Mouse (Mus musculus) heart, embryonic 16.5 days (tissue): ENCODE measurements around the gene Olfr12. TPM values are rescaled to one million over a fixed set of nuclear protein-coding genes. Genes with fewer than 3 reads are reported as not detected.

ENCODE experiments used
- ATAC-seq: fragments of 200-750 bp; cut with Nextera tagmentation; replicated peaks from 2 replicates; pipeline ENCODE4 v1.8.0; 2017; ENCODE audit warnings: moderate number of reproducible peaks; ENCODE audit not compliant: insufficient read depth, low FRiP score; ENCODE audit errors: extremely low read depth
- H3K27ac ChIP-seq: fragments of 300-500 bp; sonication (generic); 2 replicates; pipeline ENCODE4 v1.5.1; 2014; ENCODE audit warnings: mild to moderate bottlenecking, low read length, control low read depth, moderate library complexity
- H3K27me3 ChIP-seq: fragments of 300-500 bp; sonication (generic); 2 replicates; pipeline ENCODE4 v1.6.1; 2014; ENCODE audit warnings: low read length, mixed read lengths; ENCODE audit not compliant: control insufficient read depth, insufficient read depth
- H3K36me3 ChIP-seq: fragments of 300-500 bp; sonication (generic); 2 replicates; pipeline ENCODE4 v1.6.1; 2014; ENCODE audit not compliant: control insufficient read depth, insufficient read depth
- H3K4me1 ChIP-seq: fragments of 300-500 bp; sonication (generic); 2 replicates; pipeline ENCODE4 v1.6.1; 2014; ENCODE audit warnings: low read length, mixed read lengths; ENCODE audit not compliant: control insufficient read depth, insufficient read depth
- H3K4me2 ChIP-seq: fragments of 300-500 bp; sonication (generic); 2 replicates; pipeline ENCODE4 v1.6.1; 2014; ENCODE audit warnings: low read depth, mild to moderate bottlenecking, control low read depth, low read length
- H3K4me3 ChIP-seq: fragments of 300-500 bp; sonication (generic); 2 replicates; pipeline ENCODE4 v1.5.1; 2014; ENCODE audit warnings: mild to moderate bottlenecking, control low read depth, low read length
- H3K9ac ChIP-seq: fragments of 300-500 bp; sonication (generic); 2 replicates; pipeline ENCODE4 v1.6.1; 2014; ENCODE audit warnings: low read length, control low read depth
- H3K9me3 ChIP-seq: fragments of 300-500 bp; sonication (generic); replicated peaks from 2 replicates; pipeline ENCODE4 v1.6.1; 2016; ENCODE audit warnings: low read length; ENCODE audit not compliant: control insufficient read depth
- WGBS: fragments of 180-500 bp; shearing (Covaris S2); extraction: QIAGEN DNeasy Blood & Tissue Kit; methylation state at CpG from one replicate; pipeline ENCODE4 v1.1.7; 2014; 5-methylcytosine and 5-hydroxymethylcytosine counted together
- polyA plus RNA-seq: library from polyadenylated mRNA; unstranded; fragments of >200 nt; fragmentation: Nextera tagmentation; extraction: Ambion mirVana; gene quantifications from 2 replicates; pipeline ENCODE4 v1.2.1, GENCODE M21; 2015

Gene Olfr12
- polyA plus RNA-seq = not detected in 2 replicates

DNA sequence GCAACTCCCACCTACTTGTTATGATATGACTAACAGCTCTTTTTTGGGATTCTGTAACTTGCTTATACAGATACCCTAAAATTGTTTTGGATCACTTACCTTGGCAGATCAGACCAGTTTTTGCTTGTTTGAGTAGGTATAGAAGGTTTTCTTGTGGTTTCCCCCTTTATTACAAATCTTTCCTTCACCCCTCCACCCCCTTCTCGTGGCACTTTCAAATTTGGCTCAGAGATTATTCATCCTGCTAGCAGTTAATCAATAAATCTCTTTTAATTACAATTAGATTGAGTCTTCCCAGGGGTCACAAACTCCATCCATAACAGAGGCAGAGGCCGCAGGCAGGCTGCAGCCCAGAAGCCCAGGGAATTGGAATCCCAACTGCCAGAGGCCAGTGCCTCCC, at the start of gene Olfr12:
Olfr12 (plus strand) TSS at position 301 of the 400 bp plus-strand sequence.
- Histone ChIP-seq H3K9ac (no peak within 1 kb of the TSS), H3K4me3 (no peak within 1 kb of the TSS), H3K4me1 (no peaks in the 10 kb centered on the region), H3K27me3 (0 out of 2 replicates have a peak, but pooled peaks cover 3% of the 10 kb centered on the region), H3K36me3 (no peaks in the 10 kb centered on the region), H3K9me3 (no peaks in the 10 kb centered on the region), H3K27ac (no peak within 1 kb of the TSS), H3K4me2 (no peak within 1 kb of the TSS)
- ATAC-seq = no peak
- WGBS = 65% methylated on average over 2 of the region's 2 CpGs

DNA sequence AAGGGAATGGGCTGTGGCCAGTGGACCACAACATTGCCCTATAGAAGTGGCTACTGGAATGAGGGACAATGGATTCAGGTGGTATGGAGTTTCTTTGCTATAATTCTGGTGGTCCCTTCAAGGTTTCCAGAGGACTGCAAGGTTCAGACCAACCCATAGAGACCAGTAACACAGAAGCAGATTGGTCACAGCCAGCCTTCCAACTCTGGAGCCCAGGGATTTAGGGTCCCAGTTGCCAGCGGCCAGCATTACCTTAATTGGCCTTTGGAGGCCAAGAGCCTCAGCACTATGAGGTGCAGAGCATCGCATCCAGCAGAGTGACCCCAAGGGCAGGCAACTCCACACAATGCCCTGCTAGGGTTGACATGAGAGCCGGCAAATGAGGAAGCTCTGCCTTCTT, 46.6 kb upstream of the Olfr12 start, which contains the start of gene Olfr1413:
Olfr1413 (plus strand) TSS at position 301 of the 400 bp plus-strand sequence.
- no peak within 1 kb of the TSS for H3K9ac ChIP-seq
- no peak within 1 kb of the TSS for H3K4me3 ChIP-seq
- H3K27ac ChIP-seq = no peak within 1 kb of the TSS
- H3K27me3 ChIP-seq = no peaks in the 10 kb centered on the region
- ATAC-seq = no peak
- H3K36me3 ChIP-seq = no peaks in the 10 kb centered on the region
- WGBS = 83% methylated on average over 3 of the region's 3 CpGs
- no peak within 1 kb of the TSS for H3K4me2 ChIP-seq
- H3K4me1 ChIP-seq = no peaks in the 10 kb centered on the region
- H3K9me3 ChIP-seq = no peaks in the 10 kb centered on the region

DNA sequence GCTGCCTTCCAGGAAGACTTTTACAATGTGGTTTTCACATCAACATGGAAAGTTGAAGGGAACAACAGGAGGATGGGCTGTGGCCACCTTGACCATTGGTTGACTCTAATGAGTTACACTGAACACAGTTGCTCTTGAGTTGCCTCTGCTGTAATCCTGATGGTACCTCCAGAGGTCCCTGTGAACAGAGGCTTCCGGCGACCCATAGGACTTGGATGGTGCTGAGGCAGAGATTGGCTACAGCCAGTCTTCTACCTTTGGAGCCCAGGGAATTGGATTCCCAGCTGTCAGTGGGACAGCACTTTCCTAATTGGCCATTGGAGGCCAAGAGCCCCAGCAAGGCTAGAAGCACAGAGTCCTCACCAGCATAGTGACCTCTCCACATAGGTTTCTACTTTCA, 32.1 kb upstream of the Olfr12 start, which contains the start of gene Olfr1412:
Olfr1412 (plus strand) TSS at position 301 of the 400 bp plus-strand sequence.
- Histone ChIP-seq H3K4me1 (no peaks in the 10 kb centered on the region), H3K4me2 (no peak within 1 kb of the TSS), H3K36me3 (no peaks in the 10 kb centered on the region), H3K9ac (no peak within 1 kb of the TSS), H3K27ac (no peak within 1 kb of the TSS), H3K27me3 (no peaks in the 10 kb centered on the region), H3K9me3 (peaks cover 7% of the 10 kb centered on the region), H3K4me3 (no peak within 1 kb of the TSS)
- ATAC-seq = no peak
- WGBS = 77% methylated on average over 2 of the region's 2 CpGs

DNA sequence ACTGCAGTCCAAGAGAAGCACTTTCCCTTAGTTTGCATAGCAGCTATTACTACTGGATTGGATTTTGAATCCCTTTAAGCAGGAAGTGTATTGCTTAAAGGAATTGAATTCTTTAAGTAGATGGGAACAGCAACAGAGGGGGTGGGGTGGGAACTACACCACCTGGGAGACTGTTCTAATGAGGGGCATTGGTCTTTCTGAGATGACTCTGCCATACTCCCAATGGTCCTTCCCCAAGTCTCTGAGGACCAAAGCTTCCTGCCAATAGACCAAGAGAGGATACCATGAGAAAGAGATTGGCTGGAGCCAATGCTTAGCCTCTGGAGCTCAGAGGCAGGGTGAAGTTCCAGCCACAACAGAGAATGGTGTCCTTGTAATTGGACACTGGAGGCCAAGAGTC, 23.5 kb upstream of the Olfr12 start, which contains the start of gene Olfr1411:
Olfr1411 (plus strand) TSS at position 301 of the 400 bp plus-strand sequence.
- Histone ChIP-seq H3K4me2 (no peak within 1 kb of the TSS), H3K27me3 (no peaks in the 10 kb centered on the region), H3K9me3 (no peaks in the 10 kb centered on the region), H3K9ac (no peak within 1 kb of the TSS), H3K36me3 (no peaks in the 10 kb centered on the region), H3K4me1 (no peaks in the 10 kb centered on the region), H3K27ac (no peak within 1 kb of the TSS), H3K4me3 (no peak within 1 kb of the TSS)
- no peak for ATAC-seq

DNA sequence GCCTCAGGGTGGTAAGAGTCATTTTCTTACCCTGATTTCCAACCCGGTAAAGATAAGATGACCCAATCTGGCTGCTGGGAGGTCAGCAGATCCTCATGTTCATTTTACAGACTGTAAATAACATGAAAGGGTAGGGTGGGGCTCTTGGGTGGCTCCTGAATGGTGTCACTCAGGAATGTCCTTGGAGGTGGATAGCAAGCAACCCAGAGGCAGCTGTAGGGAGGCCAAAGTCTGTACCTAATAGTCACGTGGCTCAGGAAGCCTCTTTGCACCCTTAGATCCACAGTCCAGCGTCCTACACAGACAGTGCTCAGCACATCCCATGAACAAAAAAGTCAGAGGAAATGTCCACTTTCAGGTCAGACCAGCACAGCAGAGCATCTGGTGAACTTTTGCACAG, 21.6 kb upstream of the Olfr12 start:
- H3K4me1 ChIP-seq = no peaks in the 10 kb centered on the region
- no peaks in the 10 kb centered on the region for H3K27me3 ChIP-seq
- H3K27ac ChIP-seq = no peak overlapping the region
- no peak overlapping the region for H3K9ac ChIP-seq
- no peak overlapping the region for H3K4me3 ChIP-seq
- H3K36me3 ChIP-seq = no peaks in the 10 kb centered on the region
- 66% methylated on average over 3 of the region's 3 CpGs for WGBS
- H3K9me3 ChIP-seq = no peaks in the 10 kb centered on the region
- ATAC-seq = no peak
- no peak overlapping the region for H3K4me2 ChIP-seq

DNA sequence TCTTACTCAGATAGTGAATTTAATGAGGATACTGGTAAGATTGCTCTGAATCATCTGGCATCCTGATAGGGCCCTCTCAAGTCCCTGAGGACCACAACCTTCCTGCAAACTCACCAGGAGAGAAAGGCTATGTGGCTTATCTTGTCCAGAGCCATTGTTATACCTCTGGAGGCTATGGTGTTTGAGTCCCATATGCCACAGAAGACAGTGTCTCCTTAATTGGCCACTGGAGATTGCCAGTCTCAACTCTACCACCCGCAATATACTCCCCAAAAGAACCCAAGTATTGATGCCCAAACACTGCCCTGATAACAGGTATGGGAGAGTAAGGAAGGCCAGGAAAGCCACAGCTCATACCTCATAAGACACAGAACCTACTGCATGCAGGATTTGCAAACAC, 12.1 kb upstream of the Olfr12 start, which contains the start of gene Olfr1410:
Olfr1410 (plus strand) TSS at position 301 of the 400 bp plus-strand sequence.
- Histone ChIP-seq H3K27me3 (peaks cover 6% of the 10 kb centered on the region; the same call in 1 of the 2 replicates), H3K27ac (no peak within 1 kb of the TSS), H3K36me3 (no peaks in the 10 kb centered on the region), H3K4me3 (no peak within 1 kb of the TSS), H3K9me3 (no peaks in the 10 kb centered on the region), H3K9ac (no peak within 1 kb of the TSS), H3K4me2 (no peak within 1 kb of the TSS), H3K4me1 (no peaks in the 10 kb centered on the region)
- WGBS = 79% methylated on average over 1 of the region's 1 CpGs
- ATAC-seq = no peak

DNA sequence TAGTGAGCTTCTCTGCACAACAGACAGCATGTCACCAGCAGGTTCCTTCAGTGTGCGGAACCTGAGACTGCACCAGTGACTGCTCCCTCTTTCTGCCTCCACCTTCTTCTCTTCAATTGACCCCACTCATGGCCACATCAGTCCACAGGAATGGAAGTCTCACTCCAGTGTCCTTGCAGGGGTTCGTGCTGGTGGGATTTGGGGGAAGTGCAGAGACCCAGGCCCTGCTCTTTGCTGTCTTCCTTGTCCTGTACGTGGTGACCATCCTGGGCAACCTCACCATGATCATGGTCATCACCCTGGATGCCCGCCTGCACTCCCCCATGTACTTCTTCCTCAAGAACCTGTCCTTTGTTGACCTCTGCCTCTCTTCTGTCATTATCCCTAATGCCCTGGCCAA, 9.9 kb upstream of the Olfr12 start:
- Histone ChIP-seq H3K9me3 (no peaks in the 10 kb centered on the region), H3K27me3 (peaks cover 8% of the 10 kb centered on the region), H3K4me3 (no peak overlapping the region), H3K27ac (no peak overlapping the region), H3K4me2 (no peak overlapping the region), H3K4me1 (no peaks in the 10 kb centered on the region), H3K36me3 (no peaks in the 10 kb centered on the region), H3K9ac (no peak overlapping the region)
- WGBS = 68% methylated on average over 4 of the region's 4 CpGs
- ATAC-seq = no peak

DNA sequence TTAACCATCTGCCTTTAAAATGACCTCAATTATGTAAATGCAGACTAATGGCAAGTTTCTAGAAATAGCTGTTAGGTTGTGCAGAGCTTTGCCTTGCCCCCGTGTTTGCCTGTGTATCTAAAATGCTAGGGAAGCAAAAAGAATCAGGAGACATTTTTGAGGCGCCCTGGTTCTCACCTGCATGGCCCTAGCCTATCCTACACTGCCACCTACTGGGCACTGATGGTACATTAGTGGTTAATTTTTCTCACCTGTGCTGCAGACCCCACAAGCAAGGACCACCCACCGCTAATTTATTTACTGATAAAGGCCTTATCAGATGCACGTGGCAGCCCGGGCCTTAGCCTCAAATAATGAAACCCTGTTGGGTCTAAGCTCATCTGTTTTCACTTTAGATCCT, 6.6 kb upstream of the Olfr12 start:
- no peak overlapping the region for H3K27ac ChIP-seq
- H3K4me1 ChIP-seq = no peaks in the 10 kb centered on the region
- no peak overlapping the region for H3K9ac ChIP-seq
- peaks cover 8% of the 10 kb centered on the region for H3K27me3 ChIP-seq
- no peaks in the 10 kb centered on the region for H3K9me3 ChIP-seq
- H3K4me3 ChIP-seq = no peak overlapping the region
- no peaks in the 10 kb centered on the region for H3K36me3 ChIP-seq
- ATAC-seq = no peak
- 3% methylated on average over 5 of the region's 5 CpGs for WGBS
- no peak overlapping the region for H3K4me2 ChIP-seq

DNA sequence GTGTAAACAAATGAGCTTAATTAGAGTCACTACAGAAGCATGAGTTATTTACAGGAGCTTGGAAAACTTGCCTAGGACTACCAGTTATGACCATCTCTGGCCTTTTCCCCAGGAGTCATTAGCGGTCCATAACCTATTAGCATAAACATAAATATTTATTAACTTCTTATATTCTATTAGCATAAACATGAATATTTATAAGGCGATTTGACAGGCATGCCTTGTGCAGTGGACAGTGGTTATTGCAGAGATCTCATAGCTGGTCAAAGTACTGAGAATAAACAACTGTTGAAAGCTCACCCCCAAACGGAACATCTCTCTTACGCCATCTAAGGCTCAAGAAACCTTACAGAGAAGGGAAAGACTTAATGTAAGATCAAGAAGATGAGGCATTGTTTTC, 4.4 kb upstream of the Olfr12 start:
- Histone ChIP-seq H3K4me1 (no peaks in the 10 kb centered on the region), H3K9me3 (no peaks in the 10 kb centered on the region), H3K4me2 (no peak overlapping the region), H3K4me3 (no peak overlapping the region), H3K9ac (no peak overlapping the region), H3K27ac (no peak overlapping the region), H3K36me3 (no peaks in the 10 kb centered on the region), H3K27me3 (peaks cover 10% of the 10 kb centered on the region)
- 38% methylated on average over 4 of the region's 4 CpGs for WGBS
- ATAC-seq = no peak
